Mouse (Mus musculus) bone marrow, adult 2 months (tissue): ENCODE measurements around the gene Tat.
"Not testable (repeated sequence)": the region's sequence is repeated elsewhere in the genome, so short reads cannot be mapped to it uniquely, and the experiment has no call there.

Experiments
- CTCF ChIP-seq: fragments of 200-500 bp; IDR thresholded peaks from 2 replicates; pipeline ENCODE4 v1.5.1; 2011; ENCODE audit warnings: low read length, control low read depth; ENCODE audit not compliant: control insufficient read depth, insufficient read depth
- POLR2A ChIP-seq: fragments of 200-500 bp; IDR thresholded peaks from 2 replicates; pipeline ENCODE4 v1.6.1; 2011; ENCODE audit warnings: low read depth, mild to moderate bottlenecking, control low read depth, low read length, borderline replicate concordance; ENCODE audit not compliant: control insufficient read depth

- not testable (repeated sequence) for TF ChIP-seq CTCF, POLR2A
Observed at GRCm38 (mm10) chr8:110033771-110034170, 43.5 kb downstream of the Tat start.
